Mouse (Mus musculus): ENCODE data around the gene Nfkbid.
A peak's percentile ranks its signal among the peaks of the same experiment; 100 is the strongest.
"Not testable (repeated sequence)": the region's sequence is repeated elsewhere in the genome, so short reads cannot be mapped to it uniquely, and the experiment has no call there.

Nfkbid gene

GRCm38 (mm10) chr7:30472411-30472810 is 50.9 kb downstream of the Nfkbid start:
- no peak for DNase-seq

- no peak for DNase-seq
Observed at GRCm38 (mm10) chr7:30474999-30475398, 53.5 kb downstream of the Nfkbid start.

GRCm38 (mm10) chr7:30476136-30476535 is 54.6 kb downstream of the Nfkbid start:
- DNase-seq: not testable (repeated sequence)

GRCm38 (mm10) chr7:30477415-30478381 is 56.2 kb downstream of the Nfkbid start:
- DNase-seq: peak; percentile 29 to 33

All from cerebellum, adult 18-20 months (tissue).